Mouse (Mus musculus): ENCODE measurements around the gene Sec31b. TPM values are rescaled to one million over a fixed set of nuclear protein-coding genes. Genes with fewer than 3 reads are reported as not detected.
A peak's percentile ranks its signal among the peaks of the same experiment; 100 is the strongest.

Gene Sec31b
- polyA plus RNA-seq, 1 experiment from 2014 or later: 0.19 TPM

- no peak within 1 kb of the TSS for H3K9ac ChIP-seq (ENCODE audit: low read length)
- H3K36me3 ChIP-seq (ENCODE audit: control insufficient read depth, insufficient read depth, low read length): no peaks in the 10 kb centered on the region
- ATAC-seq (ENCODE audit: low FRiP score, low TSS enrichment): no peak
- H3K27me3 ChIP-seq (ENCODE audit: control insufficient read depth, insufficient read depth, low read length): no peaks in the 10 kb centered on the region
- no peak within 1 kb of the TSS for H3K4me2 ChIP-seq (replicated peaks; ENCODE audit: low read depth)
- H3K9me3 ChIP-seq (ENCODE audit: control insufficient read depth, low read length): no peaks in the 10 kb centered on the region
- WGBS: 48% methylated on average over 8 of the region's 8 CpGs
- H3K4me1 ChIP-seq (replicated peaks; ENCODE audit: control insufficient read depth, insufficient read depth): no peaks in the 10 kb centered on the region
- H3K27ac ChIP-seq (replicated peaks): no peak within 1 kb of the TSS
- DNase-seq (ENCODE audit: low spot score): no peak
- TF ChIP-seq EP300 (optimal IDR thresholded peaks at IDR 0.05) (no peak), CTCF (IDR thresholded peaks at IDR 0.05; ENCODE audit: low read depth) (no peak)
- no peak within 1 kb of the TSS for H3K4me3 ChIP-seq (ENCODE audit: low read depth, low read length)
These were observed 52.5 kb downstream of the Sec31b start, which contains the start of gene Wnt8b for GRCm38 (mm10) chr19:44493128-44493527. Gene Wnt8b (plus strand): TSS chr19:44493472.

- no peak overlapping the region for H3K4me3 ChIP-seq (ENCODE audit: low read depth, low read length)
- DNase-seq (ENCODE audit: low spot score): peak; percentile 53
- H3K27me3 ChIP-seq (ENCODE audit: control insufficient read depth, insufficient read depth, low read length): no peaks in the 10 kb centered on the region
- no peaks in the 10 kb centered on the region for H3K36me3 ChIP-seq (ENCODE audit: control insufficient read depth, insufficient read depth, low read length)
- no peak for TF ChIP-seq EP300 (optimal IDR thresholded peaks at IDR 0.05)
- peak; percentile 76 for TF ChIP-seq CTCF (IDR thresholded peaks at IDR 0.05; ENCODE audit: low read depth)
- H3K4me2 ChIP-seq (replicated peaks; ENCODE audit: low read depth): no peak overlapping the region
- ATAC-seq (ENCODE audit: low FRiP score, low TSS enrichment): peak; percentile 42; the same call in 1 of the 2 replicates
- H3K4me1 ChIP-seq (replicated peaks; ENCODE audit: control insufficient read depth, insufficient read depth): no peaks in the 10 kb centered on the region
- 13% methylated on average over 8 of the region's 8 CpGs for WGBS
- no peak overlapping the region for H3K9ac ChIP-seq (ENCODE audit: low read length)
- H3K9me3 ChIP-seq (ENCODE audit: control insufficient read depth, low read length): no peaks in the 10 kb centered on the region
- H3K27ac ChIP-seq (replicated peaks): no peak overlapping the region
These were observed 58.4 kb downstream of the Sec31b start for GRCm38 (mm10) chr19:44487266-44487665.

DNA sequence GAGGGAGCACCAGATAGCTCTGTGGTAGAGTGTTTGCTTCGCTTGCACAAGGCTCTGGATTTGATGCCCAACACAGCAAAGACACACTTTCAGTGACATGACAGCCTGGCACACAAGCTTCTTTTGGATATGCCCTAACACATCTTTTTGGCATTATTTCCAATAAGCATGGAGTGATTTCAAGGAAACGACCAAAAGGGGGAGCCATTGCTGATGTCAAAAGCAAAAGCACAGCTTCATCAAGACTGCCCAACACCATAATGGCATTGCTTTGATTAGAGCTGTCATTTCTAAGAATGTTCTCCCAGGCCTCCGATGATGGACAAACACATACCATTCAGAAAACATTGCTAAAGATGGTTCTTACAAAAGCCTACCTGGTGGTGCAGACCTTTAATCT, 69.1 kb downstream of the Sec31b start:
- Histone ChIP-seq H3K4me1 (replicated peaks; ENCODE audit: control insufficient read depth, insufficient read depth) (no peaks in the 10 kb centered on the region), H3K4me2 (replicated peaks; ENCODE audit: low read depth) (no peak overlapping the region), H3K9me3 (ENCODE audit: control insufficient read depth, low read length) (no peaks in the 10 kb centered on the region), H3K9ac (ENCODE audit: low read length) (no peak overlapping the region), H3K27me3 (ENCODE audit: control insufficient read depth, insufficient read depth, low read length) (no peaks in the 10 kb centered on the region), H3K27ac (replicated peaks) (no peak overlapping the region), H3K4me3 (ENCODE audit: low read depth, low read length) (no peak overlapping the region), H3K36me3 (ENCODE audit: control insufficient read depth, insufficient read depth, low read length) (no peaks in the 10 kb centered on the region)
- TF ChIP-seq EP300 (optimal IDR thresholded peaks at IDR 0.05) (no peak), CTCF (IDR thresholded peaks at IDR 0.05; ENCODE audit: low read depth) (peak; percentile 57)
- 43% methylated on average over 3 of the region's 3 CpGs for WGBS
- no peak for ATAC-seq (ENCODE audit: low FRiP score, low TSS enrichment)
- no peak for DNase-seq (ENCODE audit: low spot score)

DNA sequence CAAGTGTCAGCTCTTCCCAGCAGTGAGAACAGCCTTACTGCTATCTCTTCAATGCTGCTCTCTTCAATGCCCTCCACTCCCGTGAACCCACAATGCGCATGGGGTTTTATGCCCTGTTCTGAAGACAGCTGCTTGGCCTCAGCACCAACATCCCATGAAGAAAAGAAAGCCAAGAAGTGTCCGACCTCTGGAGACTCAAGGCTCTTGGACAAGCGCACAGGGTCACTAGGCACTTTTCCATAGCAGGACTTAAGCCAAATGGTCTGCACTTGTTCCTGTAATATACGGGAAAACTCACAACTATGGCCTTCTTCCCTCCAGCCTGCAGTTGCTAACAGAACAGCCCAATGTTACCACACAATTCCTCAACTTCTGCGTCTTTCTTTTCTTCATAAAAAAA, 70.4 kb downstream of the Sec31b start:
- TF ChIP-seq EP300 (optimal IDR thresholded peaks at IDR 0.05) (no peak), CTCF (IDR thresholded peaks at IDR 0.05; ENCODE audit: low read depth) (no peak)
- Histone ChIP-seq H3K4me3 (ENCODE audit: low read depth, low read length) (no peak overlapping the region), H3K27me3 (ENCODE audit: control insufficient read depth, insufficient read depth, low read length) (no peaks in the 10 kb centered on the region), H3K27ac (replicated peaks) (no peak overlapping the region), H3K4me1 (replicated peaks; ENCODE audit: control insufficient read depth, insufficient read depth) (no peaks in the 10 kb centered on the region), H3K36me3 (ENCODE audit: control insufficient read depth, insufficient read depth, low read length) (no peaks in the 10 kb centered on the region), H3K9me3 (ENCODE audit: control insufficient read depth, low read length) (no peaks in the 10 kb centered on the region), H3K9ac (ENCODE audit: low read length) (no peak overlapping the region), H3K4me2 (replicated peaks; ENCODE audit: low read depth) (no peak overlapping the region)
- WGBS: 84% methylated on average over 6 of the region's 6 CpGs
- no peak for DNase-seq (ENCODE audit: low spot score)
- ATAC-seq (ENCODE audit: low FRiP score, low TSS enrichment): no peak

DNA sequence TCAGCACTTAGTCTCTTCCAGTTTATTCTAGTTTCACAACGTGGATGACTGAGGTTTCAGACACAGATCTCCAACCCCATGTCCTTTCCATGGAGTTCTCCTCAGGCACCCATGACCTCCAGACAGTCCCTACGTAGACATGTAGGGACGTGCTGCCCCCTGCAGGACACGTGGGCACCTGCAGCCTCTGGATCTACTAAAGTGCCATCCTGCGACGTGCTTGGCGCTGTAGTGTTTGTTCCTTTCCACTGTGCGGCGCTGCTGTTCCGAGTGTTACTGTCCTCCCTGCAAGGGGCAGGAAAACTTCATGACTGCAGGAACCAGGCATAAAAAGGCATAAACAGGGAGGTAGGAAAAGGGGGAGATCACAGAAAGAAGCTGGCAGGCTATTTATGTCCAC, 71.5 kb downstream of the Sec31b start:
- Histone ChIP-seq H3K4me2 (replicated peaks; ENCODE audit: low read depth) (no peak overlapping the region), H3K4me3 (ENCODE audit: low read depth, low read length) (no peak overlapping the region), H3K4me1 (replicated peaks; ENCODE audit: control insufficient read depth, insufficient read depth) (no peaks in the 10 kb centered on the region), H3K36me3 (ENCODE audit: control insufficient read depth, insufficient read depth, low read length) (no peaks in the 10 kb centered on the region), H3K9ac (ENCODE audit: low read length) (no peak overlapping the region), H3K27me3 (ENCODE audit: control insufficient read depth, insufficient read depth, low read length) (no peaks in the 10 kb centered on the region), H3K9me3 (ENCODE audit: control insufficient read depth, low read length) (no peaks in the 10 kb centered on the region), H3K27ac (replicated peaks) (no peak overlapping the region)
- TF ChIP-seq CTCF (IDR thresholded peaks at IDR 0.05; ENCODE audit: low read depth) (peak; percentile 98), EP300 (optimal IDR thresholded peaks at IDR 0.05) (no peak)
- peak; percentile 45 for ATAC-seq (ENCODE audit: low FRiP score, low TSS enrichment)
- 1% methylated on average over 10 of the region's 10 CpGs for WGBS
- DNase-seq (ENCODE audit: low spot score): peak; percentile 83

Other genes with a start within 250 kb of the Sec31b start
- gene Scd4, start 212.8 kb downstream of the Sec31b start, polyA plus RNA-seq (2015; fragmentation: Nextera tagmentation; extraction: Ambion mirVana): 0.08 TPM in 1 of 2 replicates, not detected in the other
- gene Scd1, start 138.0 kb downstream of the Sec31b start, polyA plus RNA-seq (2015; fragmentation: Nextera tagmentation; extraction: Ambion mirVana): 1.3 and 1.7 TPM in 2 replicates
- gene Wnt8b, start 52.4 kb downstream of the Sec31b start, polyA plus RNA-seq (2015; fragmentation: Nextera tagmentation; extraction: Ambion mirVana): not detected in 2 replicates
- 0.70 TPM in 1 of 2 replicates, not detected in the other for gene Gm20538, start 7.0 kb upstream of the Sec31b start, polyA plus RNA-seq (2015; fragmentation: Nextera tagmentation; extraction: Ambion mirVana)
- 584 and 594 TPM in 2 replicates for gene Ndufb8, start 9.6 kb upstream of the Sec31b start, polyA plus RNA-seq (2015; fragmentation: Nextera tagmentation; extraction: Ambion mirVana)
- 10.1 and 10.5 TPM in 2 replicates for gene Hif1an, start 17.0 kb upstream of the Sec31b start, polyA plus RNA-seq (2015; fragmentation: Nextera tagmentation; extraction: Ambion mirVana)
- gene Pax2, start 210.2 kb upstream of the Sec31b start, polyA plus RNA-seq (2015; fragmentation: Nextera tagmentation; extraction: Ambion mirVana): 0.05 TPM in 1 of 2 replicates, not detected in the other